Mouse (Mus musculus) E14TG2a.4 (cell line): Measurements from ENCODE around the gene Itgae.

Source experiments
- CTCF ChIP-seq: conservative IDR thresholded peaks from 2 replicates; pipeline ENCODE4 v1.5.1; 2014; ENCODE audit warnings: low read length
- NANOG ChIP-seq: IDR thresholded peaks from 2 replicates; pipeline ENCODE4 v1.6.1; 2014; ENCODE audit warnings: borderline replicate concordance, low read length, mixed read lengths
- POU5F1 ChIP-seq: IDR thresholded peaks from 2 replicates; pipeline ENCODE4 v1.6.1; 2014; ENCODE audit warnings: low read length, borderline replicate concordance

GRCm38 (mm10) chr11:73111414-73111813 is 21.0 kb downstream of the Itgae start:
- TF ChIP-seq CTCF = no peak
- TF ChIP-seq NANOG = no peak
- TF ChIP-seq POU5F1 = no peak
